In genomic region chr2:138048341-138048740, GRCm38 (mm10) we compare ENCODE assay signal across 17 mouse cellular contexts.
DNase-seq lines count a peak whose midpoint lies in the region; ATAC-seq and TF ChIP-seq lines count a peak whose summit lies in the region.
"Had no signal": no experiment of that assay in that cellular context is flagged by ENCODE, and none has a peak within 500 bp of the region (broad histone marks: within the 10 kb centered on the region; RNA-seq: fewer than 3 reads in every experiment).

No protein-coding gene starts in this region.

- no peak for TF ChIP-seq POLR2A in cerebellum, adult 2 months (IDR thresholded peaks at IDR 0.05; ENCODE audit: borderline replicate concordance, insufficient read depth, low read length)

- peaks cover 8% of the 10 kb centered on the region; the same call in 1 of the 2 replicates for H3K4me1 ChIP-seq in cerebellum, adult 2 months (ENCODE audit: control insufficient read depth, insufficient read depth, low read length)
- H3K4me1 ChIP-seq in kidney, embryonic 14.5 days (ENCODE audit: control insufficient read depth, insufficient read depth, low read length) = 0 out of 2 replicates have a peak, but pooled peaks cover 5% of the 10 kb centered on the region
- H3K4me1 ChIP-seq in liver, embryonic 15.5 days (replicated peaks) = no peaks in the 10 kb centered on the region
- H3K4me1 ChIP-seq in liver, postnatal 0 days (ENCODE audit: insufficient read depth) = no peaks in the 10 kb centered on the region
- H3K4me1 ChIP-seq: embryonic facial prominence, embryonic 10.5 days had no signal

- peak; percentile 69; the same call in 1 of the 2 replicates for ATAC-seq in kidney, embryonic 14.5 days (ENCODE audit: low FRiP score, low TSS enrichment)
- ATAC-seq in liver, embryonic 15.5 days (ENCODE audit: insufficient read depth) = peak; percentile 47; the same call in 1 of the 2 replicates
- ATAC-seq in liver, postnatal 0 days = peak; percentile 76
- ATAC-seq: intestine, embryonic 16.5 days had no signal

- no peak for TF ChIP-seq CTCF in cerebellum, adult 2 months (IDR thresholded peaks at IDR 0.05; ENCODE audit: borderline replicate concordance, insufficient read depth, low read depth, low read length)
- TF ChIP-seq CTCF in liver, postnatal 0 days (IDR thresholded peaks at IDR 0.05; ENCODE audit: low read depth) = no peak

- no peaks in the 10 kb centered on the region for H3K36me3 ChIP-seq in kidney, embryonic 14.5 days (ENCODE audit: control insufficient read depth, insufficient read depth, low read length)
- H3K36me3 ChIP-seq in liver, embryonic 15.5 days (replicated peaks) = no peaks in the 10 kb centered on the region
- no peaks in the 10 kb centered on the region for H3K36me3 ChIP-seq in liver, postnatal 0 days (replicated peaks; ENCODE audit: insufficient read depth, low read length)
- H3K36me3 ChIP-seq: embryonic facial prominence, embryonic 10.5 days; heart, embryonic 10.5 days had no signal

- 15% methylated on average over 5 of the region's 5 CpGs for WGBS in cerebellum, adult 2 months
- 76% methylated on average over 5 of the region's 5 CpGs for WGBS in kidney, embryonic 14.5 days
- WGBS in liver, embryonic 15.5 days (ENCODE audit: insufficient replicate concordance) = 60% methylated on average over 5 of the region's 5 CpGs
- 54% methylated on average over 5 of the region's 5 CpGs for WGBS in liver, postnatal 0 days (ENCODE audit: insufficient replicate concordance)

- TF ChIP-seq EP300 in liver, postnatal 0 days (IDR thresholded peaks at IDR 0.05; ENCODE audit: low read depth) = no peak

- no peak overlapping the region for H3K4me3 ChIP-seq in cerebellum, adult 2 months (replicated peaks; ENCODE audit: insufficient read depth, low read depth, low read length)
- H3K4me3 ChIP-seq in kidney, embryonic 14.5 days (ENCODE audit: low read length) = no peak overlapping the region
- H3K4me3 ChIP-seq in liver, embryonic 15.5 days (replicated peaks) = no peak overlapping the region
- H3K4me3 ChIP-seq in liver, postnatal 0 days (ENCODE audit: low read depth, low read length) = no peak overlapping the region
- H3K4me3 ChIP-seq: embryonic facial prominence, embryonic 10.5 days; erythroblast, embryonic 14.5 days; heart, embryonic 10.5 days had no signal

- peak overlapping the region; percentile 66; the same call in 1 of the 2 replicates for H3K27ac ChIP-seq in cerebellum, adult 2 months (ENCODE audit: insufficient read depth, low read length)
- no peak overlapping the region for H3K27ac ChIP-seq in kidney, embryonic 14.5 days (ENCODE audit: low read depth, low read length)
- H3K27ac ChIP-seq in liver, embryonic 15.5 days (replicated peaks) = no peak overlapping the region
- no peak overlapping the region for H3K27ac ChIP-seq in liver, postnatal 0 days (ENCODE audit: low read depth)
- H3K27ac ChIP-seq: embryonic facial prominence, embryonic 10.5 days; heart, embryonic 10.5 days; macrophage had no signal

- no peaks in the 10 kb centered on the region for H3K9me3 ChIP-seq in kidney, embryonic 14.5 days (ENCODE audit: control insufficient read depth, low read length)
- H3K9me3 ChIP-seq in liver, embryonic 15.5 days (replicated peaks) = no peaks in the 10 kb centered on the region
- no peaks in the 10 kb centered on the region for H3K9me3 ChIP-seq in liver, postnatal 0 days (ENCODE audit: low read length)
- H3K9me3 ChIP-seq: embryonic facial prominence, embryonic 10.5 days; heart, embryonic 10.5 days had no signal

- no peak for DNase-seq in cerebellum, adult 2 months
- DNase-seq in cerebellum, postnatal 36 days = no peak
- no peak for DNase-seq in kidney, postnatal 36 days
- DNase-seq in liver = no peak
- no peak for DNase-seq in liver, postnatal 0 days
- DNase-seq in urinary bladder, postnatal 36 days (ENCODE audit: low spot score in 2 of 2) = no peak
- DNase-seq: adrenal gland, postnatal 14 days; gastrocnemius, postnatal 25 days; lung, adult 2 months had no signal

- H3K9ac ChIP-seq in kidney, embryonic 14.5 days (ENCODE audit: low read depth, low read length) = no peak overlapping the region
- H3K9ac ChIP-seq in liver, embryonic 15.5 days = no peak overlapping the region
- H3K9ac ChIP-seq in liver, postnatal 0 days (replicated peaks) = no peak overlapping the region

- H3K27me3 ChIP-seq in cerebellum, adult 2 months (ENCODE audit: control insufficient read depth, insufficient read depth, low read length) = no peaks in the 10 kb centered on the region
- H3K27me3 ChIP-seq in kidney, embryonic 14.5 days (ENCODE audit: control insufficient read depth, insufficient read depth, low read length) = no peaks in the 10 kb centered on the region
- no peaks in the 10 kb centered on the region for H3K27me3 ChIP-seq in liver, embryonic 15.5 days
- no peaks in the 10 kb centered on the region for H3K27me3 ChIP-seq in liver, postnatal 0 days (ENCODE audit: insufficient read depth, low read length)
- H3K27me3 ChIP-seq: CH12.LX had no signal

- no peak overlapping the region for H3K4me2 ChIP-seq in kidney, embryonic 14.5 days (replicated peaks; ENCODE audit: low read depth, low read length)
- no peak overlapping the region for H3K4me2 ChIP-seq in liver, embryonic 15.5 days
- 0 out of 2 replicates have a peak overlapping the region, but pooled peaks have one; percentile 18 for H3K4me2 ChIP-seq in liver, postnatal 0 days (ENCODE audit: low read depth, low read length)
